Mouse (Mus musculus): ENCODE measurements at regions not wholly inside any gene's neighbourhood (a gene's known extent, or its start where the extent isn't known, plus 50 kb on each side); places are given as distances from the start of the nearest gene placed in this dataset.

GRCm38 (mm10) chr5:37874784-37875281 lies 50.5 kb upstream of the Msx1 start:
- no peak for TF ChIP-seq EP300 (IDR thresholded peaks at IDR 0.05; ENCODE audit: insufficient read depth, low read depth, low read length)
- TF ChIP-seq CTCF (IDR thresholded peaks at IDR 0.05) = no peak

All from heart, adult 2 months (tissue).